Mouse (Mus musculus): ENCODE results near the gene 5730455P16Rik.
"Not testable (repeated sequence)": the region's sequence is repeated elsewhere in the genome, so short reads cannot be mapped to it uniquely, and the experiment has no call there.

5730455P16Rik gene

DNA sequence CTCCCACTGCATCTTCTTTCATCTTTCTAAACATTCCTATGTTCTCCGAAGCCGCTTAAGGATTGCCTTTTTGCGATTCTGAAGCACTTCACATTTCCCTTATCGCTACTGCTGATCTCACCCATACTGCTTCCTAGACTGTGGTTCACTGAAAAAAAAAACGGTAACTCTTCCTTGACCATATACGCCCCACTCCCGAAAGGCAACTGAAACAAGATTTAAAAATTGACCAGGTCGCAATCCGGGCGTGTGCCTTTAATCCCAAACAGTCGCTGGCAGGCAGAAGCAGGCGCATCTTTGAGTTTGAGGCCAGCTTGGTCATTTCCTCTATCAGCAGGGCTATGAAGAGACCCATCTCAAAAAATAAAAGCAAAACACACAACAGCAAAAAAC, 4.8 kb upstream of the 5730455P16Rik start:
- intact Hi-C loops (cut with DNase I), result no loop called here

- intact Hi-C loops (cut with DNase I), result not testable (repeated sequence)
These were observed 1.4 kb upstream of the 5730455P16Rik start for GRCm38 (mm10) chr11:80379184-80379583.

DNA sequence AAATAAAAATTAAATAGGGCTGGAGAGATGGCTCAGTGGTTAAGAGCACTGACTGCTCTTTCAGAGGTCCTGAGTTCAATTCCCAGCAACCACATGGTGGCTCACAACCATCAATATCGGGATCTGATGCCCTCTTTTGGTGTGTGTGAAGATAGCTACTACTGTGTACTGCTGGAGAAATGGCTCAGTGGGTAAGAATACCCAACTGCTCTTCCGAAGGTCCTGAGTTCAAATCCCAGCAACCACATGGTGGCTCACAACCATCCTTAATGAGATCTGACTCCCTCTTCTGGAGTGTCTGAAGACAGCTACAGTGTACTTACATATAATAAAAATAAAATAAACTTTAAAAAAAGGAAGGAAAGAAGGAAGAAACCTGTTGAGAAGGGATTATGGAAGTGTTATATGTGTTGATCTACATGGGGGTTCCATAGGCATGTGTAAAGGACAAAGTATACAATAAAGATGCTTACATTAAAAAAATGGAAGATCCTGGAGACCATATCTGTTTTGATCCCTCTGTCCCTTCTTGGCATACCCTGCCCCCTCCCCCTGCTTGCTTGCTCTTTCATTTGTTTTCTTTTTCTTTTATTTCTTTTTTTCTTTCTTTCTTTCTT, 726 bp upstream of the 5730455P16Rik start:
- intact Hi-C loops (cut with DNase I), result not testable (repeated sequence)

- intact Hi-C loops (cut with DNase I), result no loop called here
These were observed 1.2 kb downstream of the 5730455P16Rik start for GRCm38 (mm10) chr11:80376651-80377050.

DNA sequence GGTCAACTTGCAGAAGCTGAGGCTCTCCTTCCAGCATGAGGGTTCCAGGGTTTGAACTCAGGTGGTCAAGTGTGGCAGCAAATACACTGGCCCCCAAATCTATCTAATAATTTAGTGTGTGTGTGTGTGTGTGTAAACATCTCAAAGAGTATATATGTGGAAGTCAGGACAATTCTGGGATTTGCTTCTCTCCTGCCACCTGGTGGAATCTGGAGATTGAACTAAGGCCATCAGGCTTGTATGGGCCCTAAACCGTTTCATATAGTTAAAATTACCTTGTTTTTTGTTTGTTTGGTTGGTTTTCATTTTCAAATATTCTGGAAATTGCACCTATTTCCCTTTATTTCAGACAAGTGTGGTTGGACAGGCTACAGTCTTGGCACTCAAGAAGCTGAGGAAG, 8.9 kb downstream of the 5730455P16Rik start:
- intact Hi-C loops (cut with DNase I), result no loop called here

GRCm38 (mm10) chr11:80354832-80355231, 23.0 kb downstream of the 5730455P16Rik start:
- intact Hi-C loops (cut with DNase I), result no loop called here

GRCm38 (mm10) chr11:80351832-80352430, 25.9 kb downstream of the 5730455P16Rik start:
- intact Hi-C loops (cut with DNase I), result loop anchor here (2.0 kb wide), 1 partner anchor 61 kb away; no protein-coding TSS in a partner anchor

DNA sequence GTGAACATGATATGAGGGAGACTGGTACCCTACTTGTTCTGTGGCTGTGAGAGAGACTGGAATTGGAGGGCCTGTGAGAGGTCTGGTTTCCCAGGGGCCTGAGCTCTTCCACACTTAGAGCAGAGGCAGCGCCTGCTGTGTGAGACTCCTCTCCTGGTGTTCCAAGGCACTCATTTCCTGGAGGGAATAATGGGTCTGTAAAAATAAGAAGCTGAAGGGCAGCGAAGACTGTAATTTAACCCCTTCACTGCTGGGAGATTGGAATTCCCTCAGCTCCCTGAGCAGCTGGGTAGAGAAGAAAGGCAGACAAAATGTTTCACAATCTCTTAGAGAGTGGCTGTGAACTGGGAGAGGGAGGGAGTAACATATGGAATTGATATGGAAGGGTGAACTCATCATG, 35.4 kb downstream of the 5730455P16Rik start:
- intact Hi-C loops (cut with DNase I), result no loop called here

GRCm38 (mm10) chr11:80336351-80336730, 41.5 kb downstream of the 5730455P16Rik start:
- intact Hi-C loops (cut with DNase I), result no loop called here

DNA sequence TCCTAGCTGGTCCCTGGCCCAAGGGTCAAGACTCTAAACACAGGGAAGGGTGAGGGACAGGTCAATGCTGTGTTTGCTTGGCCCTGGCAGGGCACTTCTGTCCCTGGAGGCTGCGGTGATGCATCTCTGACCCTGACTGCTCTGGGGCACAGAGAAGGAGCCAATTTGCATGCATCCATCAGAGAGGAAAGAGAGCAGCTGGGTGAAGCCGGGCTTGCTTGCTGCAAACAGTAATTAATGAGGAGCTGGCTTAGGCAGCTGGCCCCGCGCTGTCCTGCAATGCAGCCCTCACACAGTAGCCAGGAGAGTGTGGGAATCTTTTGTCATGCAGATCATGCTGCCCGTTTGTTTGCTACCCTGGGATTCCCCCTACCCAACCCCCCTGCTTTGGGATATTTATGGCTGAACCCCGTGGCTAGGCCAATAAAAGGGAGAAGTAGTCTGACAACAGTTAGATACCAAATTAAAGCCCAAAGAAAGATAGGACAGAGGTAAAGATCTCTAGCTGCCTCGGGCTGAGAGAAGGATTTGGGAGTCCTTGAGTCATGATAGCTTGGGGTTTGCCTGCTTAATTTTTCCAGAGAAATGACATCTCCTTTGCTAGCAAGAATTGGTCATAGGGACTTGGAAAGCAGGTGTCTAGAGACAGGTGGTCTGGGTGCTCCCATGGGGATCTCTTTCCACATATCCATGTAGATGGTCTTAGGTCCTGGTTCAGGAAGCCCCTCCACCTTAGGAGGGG, 42.1 kb downstream of the 5730455P16Rik start:
- intact Hi-C loops (cut with DNase I), result no loop called here

- intact Hi-C loops (cut with DNase I), result no loop called here
These were observed 45.0 kb downstream of the 5730455P16Rik start for GRCm38 (mm10) chr11:80332709-80333400.

DNA sequence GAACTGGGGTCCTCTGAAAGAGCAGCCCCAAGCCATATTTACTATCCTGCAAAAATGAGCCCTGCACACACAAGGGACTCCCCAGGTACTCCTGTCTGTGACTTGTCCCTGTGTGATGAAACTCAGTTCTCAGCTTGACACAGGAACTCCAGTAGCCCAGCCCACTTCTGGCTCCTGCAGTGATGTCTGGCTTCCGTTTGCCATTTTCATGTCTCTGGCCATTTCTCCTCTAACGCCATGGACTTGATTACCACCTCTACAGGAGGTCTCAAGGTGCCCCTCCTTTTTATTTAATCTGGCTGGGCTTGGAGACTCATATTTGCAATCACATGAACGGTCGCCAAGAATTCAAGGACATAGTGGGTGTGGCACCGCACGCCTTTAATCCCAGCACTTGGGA, 53.2 kb downstream of the 5730455P16Rik start:
- intact Hi-C loops (cut with DNase I), result no loop called here

DNA sequence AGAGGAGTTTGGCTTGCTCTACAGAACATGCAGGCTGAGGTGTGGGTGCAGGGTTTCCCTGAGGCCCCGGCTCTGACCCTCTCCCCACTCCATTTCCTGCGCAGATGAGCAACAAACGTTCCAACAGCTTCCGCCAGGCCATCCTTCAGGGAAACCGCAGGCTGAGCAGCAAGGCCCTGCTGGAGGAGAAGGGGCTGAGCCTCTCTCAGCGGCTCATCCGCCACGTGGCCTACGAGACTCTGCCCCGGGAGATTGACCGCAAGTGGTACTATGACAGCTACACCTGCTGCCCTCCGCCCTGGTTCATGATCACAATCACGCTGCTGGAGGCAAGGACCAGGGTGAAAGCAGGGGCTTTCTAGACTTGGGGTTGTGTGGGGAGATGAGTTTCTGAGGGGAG, 54.6 kb downstream of the 5730455P16Rik start:
- intact Hi-C loops (cut with DNase I), result no loop called here

GRCm38 (mm10) chr11:80315743-80316639, 61.8 kb downstream of the 5730455P16Rik start:
- intact Hi-C loops (cut with DNase I), result no loop called here

GRCm38 (mm10) chr11:80313944-80314343, 63.9 kb downstream of the 5730455P16Rik start:
- intact Hi-C loops (cut with DNase I), result no loop called here

DNA sequence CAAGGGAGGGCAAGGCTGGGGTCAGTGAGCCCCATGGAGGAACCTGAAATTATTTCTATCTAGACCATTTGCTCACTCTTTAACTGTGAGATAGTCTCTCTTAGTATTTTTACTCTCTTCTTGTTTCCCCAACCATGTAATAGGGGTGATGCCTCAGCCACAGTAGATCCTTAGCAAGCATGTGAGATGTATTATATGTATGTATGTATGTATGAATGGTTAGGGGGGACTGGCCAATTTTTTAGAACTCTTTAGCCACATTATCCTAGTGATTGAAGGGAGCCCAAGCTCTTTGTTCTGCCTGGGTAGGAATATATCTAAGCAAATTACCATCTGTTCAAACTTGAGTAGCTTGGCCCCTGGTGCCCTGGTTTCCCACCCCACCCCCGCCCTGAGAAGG, 64.4 kb downstream of the 5730455P16Rik start:
- intact Hi-C loops (cut with DNase I), result no loop called here

GRCm38 (mm10) chr11:80312565-80312964, 65.3 kb downstream of the 5730455P16Rik start:
- intact Hi-C loops (cut with DNase I), result no loop called here

GRCm38 (mm10) chr11:80312049-80312448, 65.8 kb downstream of the 5730455P16Rik start:
- intact Hi-C loops (cut with DNase I), result no loop called here

DNA sequence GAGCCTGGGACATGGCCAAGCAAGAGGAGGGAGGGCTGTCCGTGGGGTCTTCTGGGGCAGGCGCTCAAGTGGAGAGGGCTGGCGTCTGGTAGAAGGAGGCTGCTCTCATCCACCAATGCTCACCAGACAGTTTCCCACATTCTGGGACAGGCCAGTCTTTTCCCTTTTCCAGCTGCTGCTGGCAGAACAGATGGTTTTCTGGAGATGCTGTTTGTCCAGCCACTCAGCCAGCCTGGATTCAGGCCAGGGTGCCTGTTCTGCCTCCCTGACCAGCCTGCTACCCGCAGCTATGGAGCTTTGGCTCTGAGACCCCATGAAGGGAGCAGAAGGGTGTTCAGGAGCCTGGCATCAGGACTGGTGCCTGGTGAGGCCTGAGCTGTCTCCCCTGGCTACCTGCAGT, 66.6 kb downstream of the 5730455P16Rik start:
- intact Hi-C loops (cut with DNase I), result no loop called here

Measured in adrenal gland (tissue).